Mouse (Mus musculus): ENCODE results near the gene Sfxn4. TPM values are rescaled to one million over a fixed set of nuclear protein-coding genes. Genes with fewer than 3 reads are reported as not detected.

The Sfxn4 gene
- polyA plus RNA-seq, 1 experiment: 2.7 TPM

- H3K36me3 ChIP-seq (ENCODE audit: control insufficient read depth, insufficient read depth): peaks cover 3% of the 10 kb centered on the region
- peaks cover 78% of the 10 kb centered on the region for H3K79me2 ChIP-seq (ENCODE audit: control insufficient read depth, insufficient read depth)
- no peak overlapping the region for H3K4me3 ChIP-seq
- H3K27me3 ChIP-seq (ENCODE audit: control insufficient read depth, insufficient read depth, insufficient read length): no peaks in the 10 kb centered on the region
- no peak overlapping the region for H3ac ChIP-seq (ENCODE audit: control insufficient read depth, insufficient read length)
- peak overlapping the region; percentile 97 for H3K4me2 ChIP-seq (ENCODE audit: low read depth)
- no peak for TF ChIP-seq POLR2AphosphoS2 (IDR thresholded peaks at IDR 0.05; ENCODE audit: insufficient read length, low read depth)
- TF ChIP-seq REST (IDR thresholded peaks at IDR 0.05; ENCODE audit: insufficient read depth, insufficient read length): no peak
- no peak for TF ChIP-seq MYOG (IDR thresholded peaks at IDR 0.05; ENCODE audit: control insufficient read depth in 1 of 3, insufficient read depth in 1 of 3, insufficient read length in 2 of 3, low read depth in 2 of 3)
Measured at GRCm38 (mm10) chr19:60787465-60788150, 73.7 kb downstream of the Sfxn4 start.

Other genes starting within 250 kb of the Sfxn4 start
- 0.38 TPM for gene Nanos1, start 105.5 kb downstream of the Sfxn4 start, polyA plus RNA-seq (2012; fragmentation: generic; extraction: Trizol)
- 67.9 TPM for gene Eif3a, start 70.8 kb downstream of the Sfxn4 start, polyA plus RNA-seq (2012; fragmentation: generic; extraction: Trizol)
- 13.4 TPM for gene Fam45a, start 49.9 kb downstream of the Sfxn4 start, polyA plus RNA-seq (2012; fragmentation: generic; extraction: Trizol)
- 105 TPM for gene Prdx3, start 13.1 kb upstream of the Sfxn4 start, polyA plus RNA-seq (2012; fragmentation: generic; extraction: Trizol)
- 4.0 TPM for gene Grk5, start 28.3 kb upstream of the Sfxn4 start, polyA plus RNA-seq (2012; fragmentation: generic; extraction: Trizol)